Mouse (Mus musculus): ENCODE measurements around the gene Rpl10.

The Rpl10 gene

GRCm38 (mm10) chrX:74281732-74282394 is 11.3 kb downstream of the Rpl10 start, which contains the start of the genes Taz and Dnase1l1:
TSS of gene Taz (plus strand) at chrX:74281912.
TSS of gene Dnase1l1 (minus strand) at chrX:74282337.
- peak; percentile 49 to 66 for DNase-seq

GRCm38 (mm10) chrX:74282395-74283091 is 11.9 kb downstream of the Rpl10 start:
- peak; percentile 69 to 79 for DNase-seq

GRCm38 (mm10) chrX:74283092-74283437 is 12.5 kb downstream of the Rpl10 start:
- no peak for DNase-seq

- no peak for DNase-seq
Measured at GRCm38 (mm10) chrX:74293431-74293830, 22.8 kb downstream of the Rpl10 start.

- peak; percentile 87 to 90 for DNase-seq
Measured at GRCm38 (mm10) chrX:74296538-74297448, 26.2 kb downstream of the Rpl10 start, which contains the start of gene Atp6ap1. TSS of gene Atp6ap1 (plus strand) at chrX:74297097.

- no peak for DNase-seq
Measured at GRCm38 (mm10) chrX:74298348-74298747, 27.7 kb downstream of the Rpl10 start.

- no peak for DNase-seq
Measured at GRCm38 (mm10) chrX:74299721-74300120, 29.1 kb downstream of the Rpl10 start.

GRCm38 (mm10) chrX:74304867-74305700 is 34.5 kb downstream of the Rpl10 start, which contains the start of gene Gdi1:
TSS of gene Gdi1 (plus strand) at chrX:74304998.
- peak; percentile 57 to 70 for DNase-seq

GRCm38 (mm10) chrX:74312540-74313464 is 42.2 kb downstream of the Rpl10 start, which contains the start of gene Fam50a:
TSS of gene Fam50a (plus strand) at chrX:74313033.
- DNase-seq = peak; percentile 78 to 81
